Mouse (Mus musculus): ENCODE data around the gene Olfr62.

GRCm38 (mm10) chr4:118658652-118659051, at the start of gene Olfr62:
- TF ChIP-seq CTCF (IDR thresholded peaks at IDR 0.05; ENCODE audit: insufficient read depth, low read length) (no peak), POLR2A (IDR thresholded peaks at IDR 0.05; ENCODE audit: borderline replicate concordance, extremely low read depth, low read depth, low read length) (no peak)
